Mouse (Mus musculus): ENCODE measurements around the gene Tlr5. TPM values are rescaled to one million over a fixed set of nuclear protein-coding genes. Genes with fewer than 3 reads are reported as not detected.
A peak's percentile ranks its signal among the peaks of the same experiment; 100 is the strongest.

Gene Tlr5
- total RNA-seq, 2 experiments from 2014 or later: 1.2 to 1.7 TPM

GRCm38 (mm10) chr1:182986750-182987149, 32.2 kb downstream of the Tlr5 start:
- DNase-seq: peak; percentile 29 to 38

GRCm38 (mm10) chr1:182987801-182988200, 33.2 kb downstream of the Tlr5 start:
- DNase-seq: no peak
- intact Hi-C loops (cut with DNase I): no loop called here

More at GRCm38 (mm10) chr1:182986750-182987149, 32.2 kb downstream of the Tlr5 start:
- intact Hi-C loops (cut with DNase I): no loop called here

GRCm38 (mm10) chr1:182988646-182989045, 34.1 kb downstream of the Tlr5 start:
- no peak for DNase-seq

GRCm38 (mm10) chr1:182990092-182990762, 35.6 kb downstream of the Tlr5 start:
- DNase-seq: no peak
- intact Hi-C loops (cut with DNase I): no loop called here

More at GRCm38 (mm10) chr1:182988646-182989045, 34.1 kb downstream of the Tlr5 start:
- intact Hi-C loops (cut with DNase I): no loop called here

GRCm38 (mm10) chr1:182991002-182991778, 36.6 kb downstream of the Tlr5 start:
- peak; percentile 79 to 81 for DNase-seq
- intact Hi-C loops (cut with DNase I): no loop called here

Other genes with a start within 250 kb of the Tlr5 start
- gene Ccdc185, start 205.6 kb upstream of the Tlr5 start, total RNA-seq (2021): not detected
- under 1 TPM; 0.93 to 0.97 TPM for gene Susd4, start 190.9 kb upstream of the Tlr5 start, total RNA-seq (2021)

Measured in heart, postnatal 10 days (tissue).